In the genomic region with DNA sequence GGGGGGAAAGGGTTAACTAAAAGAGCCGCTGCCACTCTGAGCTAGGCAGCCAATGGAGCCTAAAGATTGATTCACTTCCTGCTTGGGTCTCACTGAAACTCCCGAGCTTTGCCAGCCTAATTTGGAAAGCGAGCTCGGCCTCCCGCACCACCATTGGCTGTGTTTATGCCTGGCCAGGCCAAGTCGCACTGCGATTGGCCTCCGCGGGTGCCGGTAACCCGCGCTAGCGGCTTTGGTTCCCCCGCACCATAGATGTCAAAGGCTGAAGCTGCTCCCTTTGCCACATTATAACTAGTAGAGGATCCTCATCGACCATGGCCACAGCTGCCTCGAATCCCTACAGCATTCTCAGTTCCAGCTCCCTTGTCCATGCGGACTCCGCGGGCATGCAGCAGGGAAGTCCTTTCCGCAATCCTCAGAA, we compare ENCODE assay signal across 9 mouse cellular contexts. TPM values are rescaled to one million over a fixed set of nuclear protein-coding genes. Genes with fewer than 3 reads are reported as not detected.
DNase-seq lines count a peak whose midpoint lies in the region; ATAC-seq lines count a peak whose summit lies in the region.
"Had no signal": no experiment of that assay in that cellular context is flagged by ENCODE, and none has a peak within 500 bp of the region (broad histone marks: within the 10 kb centered on the region; RNA-seq: fewer than 3 reads in every experiment).

A gene (plus strand): TSS at position 130 of the 421 bp plus-strand sequence.

- peak within 1 kb of the TSS; percentile 31 for H3K4me3 ChIP-seq in lung, embryonic 15.5 days
- H3K4me3 ChIP-seq in liver, embryonic 16.5 days (ENCODE audit: low read depth, low read length), result peak within 1 kb of the TSS; percentile 13; the same call in 1 of the 2 replicates
- H3K4me3 ChIP-seq: myocyte had no signal

- no peak within 1 kb of the TSS for H3K9ac ChIP-seq in lung, embryonic 15.5 days
- no peak within 1 kb of the TSS for H3K9ac ChIP-seq in liver, embryonic 16.5 days (ENCODE audit: low read depth, low read length)

- no peaks in the 10 kb centered on the region for H3K9me3 ChIP-seq in lung, embryonic 15.5 days
- no peaks in the 10 kb centered on the region for H3K9me3 ChIP-seq in liver, embryonic 16.5 days (replicated peaks; ENCODE audit: control insufficient read depth, low read length)

- no peaks in the 10 kb centered on the region for H3K4me1 ChIP-seq in lung, embryonic 15.5 days
- no peaks in the 10 kb centered on the region for H3K4me1 ChIP-seq in liver, embryonic 16.5 days (ENCODE audit: control insufficient read depth, low read depth, low read length)

- intact Hi-C loops in heart, postnatal 10 days (cut with DNase I), result no loop called here

- H3K36me3 ChIP-seq in lung, embryonic 15.5 days, result no peaks in the 10 kb centered on the region
- no peaks in the 10 kb centered on the region for H3K36me3 ChIP-seq in liver, embryonic 16.5 days (ENCODE audit: control insufficient read depth, insufficient read depth)

- peak; percentile 91; the same call in 1 of the 2 replicates for ATAC-seq in lung, embryonic 15.5 days (ENCODE audit: borderline replicate concordance, extremely low read depth, low FRiP score, low TSS enrichment)
- peak; percentile 47; the same call in 1 of the 2 replicates for ATAC-seq in liver, embryonic 16.5 days (ENCODE audit: low read depth)
- no peak for ATAC-seq in erythroblast, adult 5-6 weeks (replicated peaks; ENCODE audit: low FRiP score, poor library complexity, severe bottlenecking)

- WGBS in lung, embryonic 15.5 days, result 10% methylated on average over 20 of the region's 20 CpGs
- 20% methylated on average over 20 of the region's 20 CpGs for WGBS in liver, embryonic 16.5 days (ENCODE audit: insufficient replicate concordance)

- H3K4me2 ChIP-seq in lung, embryonic 15.5 days, result peak within 1 kb of the TSS; percentile 59
- peak within 1 kb of the TSS; percentile 34 for H3K4me2 ChIP-seq in liver, embryonic 16.5 days (ENCODE audit: low read depth, low read length)

- DNase-seq in lung, postnatal 36 days, result no peak
- DNase-seq in embryo, embryonic 9.5 days (ENCODE audit: extremely low spot score), result peak; percentile 72
- DNase-seq in heart, postnatal 10 days, result peak; percentile 34 to 44
- peak; percentile 25 for DNase-seq in layer of hippocampus, adult 9-10 months (ENCODE audit: low spot score)
- DNase-seq in right cerebral cortex, postnatal 25 days, result peak; percentile 72

- peaks cover 38% of the 10 kb centered on the region for H3K27me3 ChIP-seq in lung, embryonic 15.5 days
- peaks cover 20% of the 10 kb centered on the region for H3K27me3 ChIP-seq in liver, embryonic 16.5 days (ENCODE audit: control insufficient read depth, insufficient read depth, low read depth, low read length)

- no peak within 1 kb of the TSS for H3K27ac ChIP-seq in lung, embryonic 15.5 days
- no peak within 1 kb of the TSS for H3K27ac ChIP-seq in liver, embryonic 16.5 days (ENCODE audit: low read length)

RNA-seq across cellular contexts. Expression of the gene that starts here (rescaled TPM):
- 0.07 TPM in 1 of 2 replicates, not detected in the other for polyA plus RNA-seq in lung, embryonic 15.5 days (2015; fragmentation: Nextera tagmentation; extraction: Ambion mirVana)
- not detected for total RNA-seq in heart, postnatal 10 days (2021)
- 0.02 TPM in 1 of 2 replicates, not detected in the other for polyA plus RNA-seq in liver, embryonic 16.5 days (2015; fragmentation: Nextera tagmentation; extraction: Ambion mirVana)
- total RNA-seq in erythroblast, adult 5-6 weeks (2015; ENCODE audit: low replicate concordance), result not detected in 2 replicates
- total RNA-seq in erythroblast, adult 5-6 weeks (2017; ENCODE audit: low replicate concordance), result not detected in 2 replicates
- polyA plus RNA-seq: myocyte had no signal

Comparison
In these comparisons a context has a peak if more than half of its experiments do, and no peak if none do; other contexts are left out.
1. Peak in ATAC-seq, H3K4me3 ChIP-seq and H3K4me2 ChIP-seq in lung, embryonic 15.5 days; RNA of the gene not detected or under 1 TPM.
2. Peak in DNase-seq in heart, postnatal 10 days; RNA of the gene not detected or under 1 TPM.
3. Peak in ATAC-seq, H3K4me3 ChIP-seq and H3K4me2 ChIP-seq in liver, embryonic 16.5 days; RNA of the gene not detected or under 1 TPM.